Mouse (Mus musculus) ZHBTc4 (cell line): ENCODE results near the gene Mfap2.
A peak's percentile ranks its signal among the peaks of the same experiment; 100 is the strongest.

Source experiments
- DNase-seq: peaks from one replicate; pipeline ENCODE4 v3.0.0-alpha.2; 2011; ENCODE audit warnings: low read depth, low spot score

Mfap2 gene

DNA sequence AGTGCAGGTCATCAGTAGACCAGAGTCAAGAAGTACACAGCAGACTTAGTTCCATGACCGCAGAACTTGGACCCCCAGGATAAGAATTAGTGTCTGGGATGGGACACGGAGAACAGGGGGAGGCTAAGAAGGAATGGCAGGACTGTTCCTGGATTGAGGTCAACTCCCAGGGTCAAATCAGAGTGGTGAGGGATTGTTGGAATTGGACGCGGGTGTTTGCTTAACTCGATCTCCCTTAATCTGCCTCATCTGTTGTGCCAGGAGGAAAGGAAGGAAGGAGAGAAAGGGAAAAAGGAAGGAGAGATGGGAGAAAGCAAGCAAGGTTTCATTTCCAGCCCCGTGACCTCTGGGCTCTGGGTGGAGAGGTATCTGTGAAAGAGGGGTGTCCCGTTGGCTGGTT lies at the start of gene Mfap2:
Gene Mfap2 (plus strand): TSS at position 301 of the 400 bp plus-strand sequence.
- DNase-seq: no peak

DNA sequence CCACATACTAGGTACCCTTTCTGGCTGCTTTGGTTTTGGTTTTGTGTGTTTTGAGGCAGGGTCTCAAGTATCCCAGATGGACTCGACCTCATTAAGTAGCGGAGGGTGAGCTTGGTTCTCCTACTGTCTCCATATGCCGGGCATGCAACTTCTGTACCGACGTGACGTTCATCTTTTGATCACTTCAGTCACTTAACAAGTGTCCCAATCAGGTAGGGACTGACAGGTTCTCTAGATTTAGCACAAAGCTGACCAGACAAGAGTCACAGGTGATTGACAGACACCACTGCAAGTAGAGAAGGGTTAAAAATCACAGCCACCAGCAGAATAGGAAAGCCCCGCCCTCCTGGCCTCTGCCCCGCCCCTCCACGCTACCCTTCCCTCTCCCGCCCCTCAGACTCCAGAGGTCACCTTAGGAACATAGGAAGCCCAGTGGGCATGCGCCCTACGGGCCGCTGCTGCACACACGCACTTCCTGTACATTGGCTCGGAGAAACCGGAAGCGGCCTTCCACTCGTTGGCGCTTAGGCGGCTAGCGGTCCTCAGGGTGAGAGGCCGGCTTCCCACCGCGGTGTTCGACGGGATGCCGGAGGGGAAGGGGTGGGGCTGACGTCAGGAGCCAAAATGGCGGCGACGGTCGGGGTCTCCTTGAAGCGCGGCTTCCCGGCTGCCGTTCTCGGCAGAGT lies 49.3 kb upstream of the Mfap2 start, which contains the start of gene Sdhb:
Gene Sdhb (plus strand): TSS at position 423 of the 686 bp plus-strand sequence.
- DNase-seq: peak; percentile 100

DNA sequence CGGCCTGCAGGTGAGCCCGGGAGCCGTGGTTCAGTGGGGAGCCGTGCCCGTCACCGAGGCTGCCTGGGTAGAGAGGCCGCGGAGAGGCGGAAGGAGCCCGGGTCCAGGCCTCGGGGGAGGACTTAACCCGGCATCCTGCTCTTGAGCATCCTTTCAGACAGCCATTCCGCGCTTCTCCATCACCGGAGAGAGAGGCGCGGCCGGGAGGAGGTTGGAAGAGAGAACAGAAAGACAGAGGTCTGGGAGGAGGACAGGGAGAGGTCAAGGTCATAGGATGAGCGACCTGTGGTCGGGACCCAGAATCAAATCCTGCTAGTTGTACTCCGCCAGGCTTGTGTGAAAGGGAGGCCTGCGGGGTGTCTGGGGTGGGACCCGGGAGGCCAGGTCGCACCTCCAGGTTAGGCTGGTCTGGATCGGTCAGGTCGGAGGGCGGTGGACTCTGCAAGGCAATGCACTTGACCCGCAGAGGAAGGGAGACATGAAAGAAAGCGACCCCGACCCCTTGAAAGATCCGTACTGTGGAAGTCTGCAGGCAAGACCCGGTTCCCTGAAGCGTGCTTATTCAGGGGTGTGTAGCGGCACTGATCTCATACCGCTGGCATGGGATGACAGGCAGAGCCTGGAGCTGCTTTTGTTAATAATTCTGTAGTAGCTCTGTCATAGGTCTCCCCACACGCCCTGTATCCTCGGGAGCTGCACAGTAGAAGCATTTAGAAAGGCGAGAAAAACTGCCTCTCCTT lies 48.6 kb upstream of the Mfap2 start:
- no peak for DNase-seq

DNA sequence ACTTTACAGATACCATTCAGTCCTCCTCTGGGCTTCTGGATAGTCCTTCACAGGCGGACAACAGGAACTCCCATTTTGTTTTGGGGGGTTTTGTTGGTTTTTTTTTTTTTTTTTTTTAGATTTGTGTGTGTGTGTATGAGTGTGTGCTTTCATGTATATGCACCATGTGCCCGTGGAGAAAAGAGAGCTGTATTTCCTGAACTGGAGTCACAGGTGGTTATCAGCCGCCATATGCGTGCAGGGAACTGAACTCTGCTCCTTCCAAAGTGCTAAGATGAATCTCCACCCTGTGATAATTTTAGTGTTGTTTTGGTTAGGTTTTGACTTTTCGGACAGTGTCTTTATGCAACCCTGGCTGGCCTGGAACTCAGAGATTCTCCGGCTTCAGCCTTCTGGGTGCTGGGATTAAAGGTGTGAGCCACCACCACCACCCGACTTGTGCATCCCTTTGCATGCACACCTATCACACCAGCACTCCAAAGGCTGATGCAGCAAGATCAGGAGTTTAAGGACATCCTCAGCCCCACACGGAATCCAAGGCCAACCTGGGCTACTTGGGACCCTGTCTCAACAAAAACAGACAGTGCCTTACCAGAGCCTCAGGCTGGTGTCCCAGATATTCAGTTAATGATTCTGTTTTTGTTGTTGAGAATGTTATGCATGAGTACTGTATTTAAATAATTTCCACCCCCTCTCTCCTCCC lies 47.9 kb upstream of the Mfap2 start:
- DNase-seq: no peak

DNA sequence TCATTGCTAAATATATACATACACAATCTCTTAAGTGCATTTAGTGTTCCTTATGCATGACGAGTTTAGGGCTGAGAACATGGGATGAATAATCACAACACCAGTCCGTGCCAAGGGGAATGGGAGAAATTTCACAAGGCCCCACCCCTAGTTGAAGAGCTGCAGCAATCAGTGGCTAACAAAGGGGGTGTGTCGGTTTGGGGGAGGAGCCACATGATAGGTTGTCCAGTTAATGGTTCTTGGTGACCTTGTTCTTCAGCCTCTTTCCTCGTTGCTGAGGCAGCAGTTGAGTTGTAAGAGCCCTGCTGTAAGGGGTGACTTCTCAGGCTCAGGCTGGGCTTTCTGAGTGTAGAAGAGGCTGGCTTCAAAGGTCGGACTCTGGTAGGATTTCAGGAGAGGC lies 47.3 kb upstream of the Mfap2 start:
- DNase-seq: peak; percentile 81

DNA sequence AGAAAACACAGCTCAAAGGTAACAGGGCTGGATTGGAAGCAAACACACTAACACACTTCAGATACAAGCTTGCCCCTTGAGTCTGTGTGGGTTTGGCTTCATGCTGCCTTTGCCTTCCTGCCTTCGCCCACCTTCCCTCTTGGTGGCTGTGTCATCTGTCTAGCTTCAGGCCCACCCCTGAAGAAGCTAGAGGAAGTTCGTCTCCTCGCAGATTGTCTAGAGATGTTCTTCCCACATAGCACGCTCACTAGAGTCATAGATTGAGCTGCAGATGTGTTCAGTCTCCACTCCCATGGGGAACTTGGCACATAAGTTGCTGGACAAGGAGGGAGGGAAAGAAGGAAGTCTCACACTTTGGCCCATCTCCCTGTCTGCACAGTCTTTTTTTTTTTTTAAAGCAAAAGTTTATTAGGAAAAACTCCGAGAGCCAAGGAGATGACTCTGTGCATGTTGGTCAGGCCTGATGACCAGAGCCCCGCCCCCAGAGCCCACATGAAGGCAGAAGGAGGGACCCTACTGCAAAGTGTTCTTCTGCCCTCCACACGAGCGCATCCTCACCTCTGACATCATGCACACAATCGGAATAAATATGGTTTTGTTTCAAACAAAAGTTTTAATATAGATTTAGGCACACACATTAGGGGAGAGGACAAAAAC lies 46.1 kb upstream of the Mfap2 start:
- no peak for DNase-seq

DNA sequence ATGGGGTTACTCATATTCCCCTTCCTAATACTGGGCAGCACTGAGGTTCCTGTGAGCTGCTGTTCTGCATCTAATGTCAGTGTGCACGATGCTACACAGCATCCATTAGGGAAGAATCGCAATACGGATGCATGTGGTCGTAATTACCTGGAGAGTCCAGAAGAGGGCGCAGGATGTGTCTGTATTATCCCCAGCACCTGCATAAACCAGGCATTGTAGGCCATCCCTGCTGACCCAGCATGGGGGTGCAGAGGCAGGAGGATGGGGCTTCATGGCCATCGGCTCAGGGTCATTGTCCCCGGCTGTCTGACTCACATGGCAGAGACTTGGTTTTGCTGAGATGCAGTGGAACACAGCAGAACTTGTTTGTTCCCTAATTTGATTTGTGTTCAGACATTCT lies 45.6 kb upstream of the Mfap2 start:
- peak; percentile 87 for DNase-seq

DNA sequence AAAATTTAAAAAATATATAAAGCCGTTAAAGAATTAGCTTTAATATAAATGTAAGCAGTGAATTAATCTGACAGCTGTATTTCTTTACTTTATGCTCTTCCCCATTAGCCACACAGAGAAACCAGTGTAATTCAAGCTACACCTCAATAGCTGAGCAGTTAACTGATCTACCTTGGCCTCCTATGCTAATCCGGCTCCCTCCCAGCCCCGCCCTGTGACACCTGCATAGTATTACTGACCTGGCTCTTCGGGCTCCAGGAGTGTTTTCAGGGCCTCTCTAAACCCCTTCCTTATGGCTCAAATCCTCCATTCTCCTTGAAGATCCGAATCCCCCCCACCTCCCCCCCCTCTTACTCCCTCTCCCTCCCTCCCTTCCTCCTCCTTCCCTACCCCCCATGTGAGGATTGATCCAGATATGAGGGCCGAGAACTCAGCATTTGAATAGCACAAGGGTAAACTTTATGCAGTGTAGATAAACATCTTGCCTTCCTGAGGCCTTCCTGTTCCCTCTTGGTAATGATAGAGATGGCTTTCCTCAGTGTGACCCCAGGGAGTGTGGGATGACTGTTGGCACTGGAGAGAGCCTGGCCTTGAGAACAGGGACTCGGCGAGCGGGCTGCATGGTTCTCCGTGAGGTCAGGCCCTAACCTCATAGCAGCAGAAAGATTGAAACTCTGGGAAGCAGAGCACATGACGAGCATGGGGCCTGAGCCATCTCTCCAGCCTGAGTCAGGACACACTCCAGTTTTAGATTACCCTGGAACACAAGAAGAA lies 42.6 kb upstream of the Mfap2 start:
- DNase-seq: peak; percentile 51

DNA sequence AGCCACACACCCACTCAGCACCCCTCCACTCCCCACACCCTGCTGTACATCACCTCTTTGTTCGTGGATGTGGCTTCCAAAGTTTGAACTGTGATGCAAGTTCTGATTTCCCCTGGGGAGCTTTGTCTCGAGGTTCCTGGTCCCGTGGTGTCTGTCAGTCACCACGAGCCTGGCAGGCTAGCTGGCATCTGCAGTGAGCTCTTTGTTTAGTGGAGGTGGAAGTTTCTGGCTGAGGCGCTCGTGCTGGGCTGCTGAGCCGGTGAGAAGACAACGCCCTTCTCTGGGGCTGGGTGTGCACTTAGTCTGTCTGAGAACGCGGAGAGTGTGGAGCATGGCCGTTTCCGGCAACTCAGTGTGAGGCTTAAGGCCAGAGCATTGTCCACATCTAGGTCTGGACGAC lies 38.5 kb upstream of the Mfap2 start:
- no peak for DNase-seq

DNA sequence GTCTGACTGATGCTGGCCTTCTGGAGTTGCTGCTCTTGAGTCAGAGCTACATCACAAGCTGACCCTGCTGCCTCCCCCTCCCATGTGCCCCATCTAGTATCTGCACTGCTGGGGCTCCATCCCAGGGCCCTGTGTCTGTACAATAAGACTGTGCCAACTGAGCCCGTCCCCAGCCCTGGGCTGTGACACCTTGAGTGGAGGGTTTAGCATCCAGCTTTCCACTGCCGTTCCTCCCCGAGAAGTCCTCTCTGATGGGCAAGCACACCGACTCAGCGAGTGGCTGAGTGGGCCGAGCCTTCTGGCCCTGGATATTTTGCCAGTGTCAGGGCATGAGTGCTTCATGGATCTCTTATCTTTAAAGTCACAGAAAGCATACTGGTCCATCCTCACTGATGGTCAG lies 35.8 kb upstream of the Mfap2 start:
- no peak for DNase-seq

DNA sequence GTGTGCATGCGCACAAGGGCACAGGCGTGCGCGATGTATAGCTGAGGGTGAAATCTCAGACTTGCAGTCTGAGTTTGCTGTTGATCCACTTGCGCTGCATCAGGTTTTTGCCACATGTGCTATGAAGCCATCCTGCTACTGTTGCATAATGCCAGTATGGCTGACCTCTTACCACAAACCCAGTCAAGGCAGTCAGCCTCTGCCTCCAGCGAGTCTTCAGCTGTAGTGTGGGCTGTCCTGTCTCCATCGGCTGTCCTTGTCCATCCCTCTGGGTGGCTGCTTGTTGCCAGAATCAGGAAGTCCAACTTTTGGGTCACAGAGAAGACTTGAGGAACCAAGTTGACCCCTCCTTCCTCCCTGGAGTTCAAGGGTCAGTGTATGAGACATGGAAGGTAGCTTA lies 34.9 kb upstream of the Mfap2 start:
- no peak for DNase-seq

DNA sequence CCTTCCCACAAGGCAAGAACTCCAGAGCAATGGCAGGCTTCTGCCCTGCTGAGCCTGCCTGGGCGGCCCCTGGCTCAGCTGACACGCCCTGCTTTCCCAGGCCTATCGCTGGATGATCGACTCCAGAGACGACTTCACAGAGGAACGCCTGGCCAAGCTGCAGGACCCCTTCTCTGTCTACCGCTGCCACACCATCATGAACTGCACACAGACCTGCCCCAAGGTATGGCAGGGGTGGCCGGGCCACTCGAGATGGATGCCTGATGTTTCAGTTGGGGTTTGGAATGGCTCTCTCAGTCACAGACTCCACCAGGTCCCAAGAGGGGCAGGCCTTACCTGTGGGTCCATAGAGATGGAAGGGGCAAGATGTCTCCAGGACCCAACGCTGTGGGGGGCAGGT lies 32.9 kb upstream of the Mfap2 start:
- peak; percentile 47 for DNase-seq

DNA sequence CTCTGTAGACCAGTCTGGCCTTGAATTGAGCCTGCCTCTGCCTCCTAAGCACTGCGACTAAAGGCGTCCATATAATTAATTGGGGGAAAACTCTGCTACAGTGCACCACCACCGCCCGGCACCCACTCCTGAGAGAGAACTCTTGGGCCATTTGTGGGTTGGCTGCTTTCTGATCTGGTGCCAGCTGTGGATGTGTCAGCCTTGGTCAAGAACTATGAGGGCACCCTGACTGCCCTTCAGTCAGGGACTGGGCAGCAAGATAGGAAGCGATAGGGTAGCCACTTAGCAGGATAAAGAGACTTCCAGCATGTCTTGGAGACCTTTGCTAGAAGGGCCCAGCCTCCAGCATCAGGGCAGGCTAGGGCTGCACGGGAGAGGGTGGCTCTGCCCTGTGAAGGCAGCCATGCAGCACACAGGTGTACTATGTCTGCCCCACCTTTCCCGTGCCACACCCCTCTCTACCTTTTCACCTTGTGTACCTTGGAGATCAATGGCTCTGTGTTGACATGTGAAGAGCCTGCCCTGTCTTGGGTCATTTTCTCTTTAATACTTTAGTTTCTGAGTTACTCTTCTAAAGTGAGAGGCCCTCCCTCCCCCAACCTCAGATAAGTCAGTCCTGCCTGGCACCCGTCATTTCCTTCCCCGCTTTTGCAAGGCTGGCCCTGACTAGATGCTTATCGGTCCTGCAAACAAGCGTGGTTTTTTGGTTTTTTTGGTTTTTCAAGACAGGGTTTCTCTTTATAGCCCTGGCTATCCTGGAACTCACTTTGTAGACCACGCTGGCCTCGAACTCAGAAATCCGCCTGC lies 32.1 kb upstream of the Mfap2 start:
- DNase-seq: no peak

DNA sequence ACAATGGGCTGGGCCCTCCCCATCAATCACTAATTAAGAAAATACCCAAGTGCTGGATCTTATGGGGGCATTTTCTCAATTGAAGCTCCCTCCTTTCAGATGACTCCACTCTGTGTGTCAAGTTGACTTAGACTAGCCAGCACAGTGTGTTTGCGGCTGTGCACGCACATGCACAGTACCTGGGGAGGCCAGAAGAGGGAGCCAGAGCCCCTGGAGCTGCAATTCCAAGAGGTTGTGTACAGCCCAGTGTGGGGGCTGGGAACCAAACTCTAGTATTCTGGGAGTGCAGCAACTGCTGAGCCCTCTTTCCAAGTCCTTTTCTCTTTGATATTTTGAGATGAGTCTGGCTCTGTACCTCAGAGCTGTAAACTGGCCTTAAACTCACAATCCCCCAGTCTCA lies 28.6 kb upstream of the Mfap2 start:
- peak; percentile 80 for DNase-seq

DNA sequence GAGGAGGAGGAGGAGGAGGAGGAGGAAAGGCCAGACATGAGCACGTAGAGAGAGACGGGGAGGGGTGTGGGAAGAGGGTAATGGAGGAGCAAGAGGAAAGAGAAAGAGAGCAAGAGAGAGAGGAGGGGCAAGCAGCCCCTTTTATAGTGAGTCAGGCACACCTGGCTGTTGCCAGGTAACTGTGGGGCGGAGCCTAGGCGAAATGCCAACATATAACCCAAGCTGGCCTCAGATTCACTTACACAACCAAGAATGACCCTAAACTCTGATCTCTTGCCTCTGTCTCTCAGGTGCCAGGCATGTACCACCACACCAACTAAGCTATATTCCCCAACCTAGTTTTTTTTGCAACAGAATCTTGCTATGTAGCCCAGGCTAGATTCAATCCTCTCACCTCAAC lies 27.4 kb upstream of the Mfap2 start:
- no peak for DNase-seq

DNA sequence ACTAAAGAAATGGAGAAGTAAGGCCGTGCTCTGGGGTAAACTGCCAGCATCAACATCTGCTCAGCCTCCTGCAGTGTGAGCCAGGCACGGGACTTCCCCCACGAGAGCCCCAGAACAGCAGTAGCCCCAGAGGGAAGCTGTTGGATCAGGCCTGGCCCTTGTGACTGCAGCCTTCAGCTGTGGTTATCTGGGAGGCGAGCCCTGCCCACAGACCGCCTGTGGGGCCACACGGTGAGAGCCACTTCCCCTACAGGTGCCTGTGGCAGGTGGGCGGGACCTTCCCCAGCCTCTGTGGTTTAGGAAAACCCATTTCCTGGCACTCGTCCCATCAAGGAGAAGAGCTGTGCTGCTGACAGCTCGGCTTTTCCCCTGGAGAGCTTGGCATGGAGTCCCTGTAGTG lies 26.8 kb upstream of the Mfap2 start:
- DNase-seq: peak; percentile 76

DNA sequence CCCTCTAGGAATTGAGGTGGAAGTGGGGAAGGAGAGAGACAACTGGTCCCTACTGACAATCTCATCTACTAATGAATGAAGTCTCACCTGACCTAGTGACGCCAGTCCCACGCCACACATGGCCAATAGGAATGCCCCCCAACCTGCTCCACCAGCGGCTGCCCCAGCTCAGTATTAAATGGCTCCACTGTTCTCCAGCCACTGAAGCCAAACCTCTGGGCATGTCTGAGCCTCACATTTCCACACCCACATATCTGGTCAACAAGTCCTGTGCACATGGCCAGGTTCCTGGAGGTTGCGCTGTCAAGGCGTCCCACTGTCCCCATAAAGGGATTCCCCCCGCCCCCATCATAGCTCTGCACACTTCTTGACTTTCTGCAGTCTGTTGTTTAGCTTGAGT lies 25.7 kb upstream of the Mfap2 start:
- no peak for DNase-seq

DNA sequence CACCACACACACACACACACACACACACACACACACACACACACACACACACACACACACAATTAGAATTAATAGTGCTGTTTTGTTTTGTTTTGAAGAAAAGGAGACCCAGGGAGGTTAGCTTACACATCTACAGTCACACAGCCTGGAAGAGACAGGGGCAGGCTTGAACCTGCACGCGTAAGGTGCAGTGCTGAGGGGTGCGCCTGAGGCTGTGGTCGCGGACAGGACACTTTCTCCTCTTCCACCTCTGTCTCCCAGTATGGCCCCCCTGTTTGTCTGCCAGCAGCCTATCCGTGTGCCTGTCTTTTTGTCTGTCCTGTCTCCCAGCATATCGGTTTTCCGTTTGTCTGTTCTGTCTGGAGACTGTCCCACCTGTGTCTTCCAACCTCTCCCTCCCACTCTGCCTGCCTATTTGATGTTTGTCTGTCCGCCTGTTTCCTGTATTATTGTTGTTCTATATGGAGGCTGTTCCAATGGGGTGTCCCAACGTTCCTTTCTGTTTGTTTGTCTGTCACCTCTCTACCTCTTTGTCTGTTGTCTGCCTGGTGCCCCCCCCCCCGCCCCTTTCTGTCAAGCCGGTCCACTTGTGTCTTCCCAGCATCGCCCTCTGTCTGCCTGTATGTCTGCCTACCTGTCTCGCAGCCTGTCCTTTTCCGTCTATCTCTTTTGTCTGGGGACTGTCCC lies 24.1 kb upstream of the Mfap2 start:
- DNase-seq: no peak

DNA sequence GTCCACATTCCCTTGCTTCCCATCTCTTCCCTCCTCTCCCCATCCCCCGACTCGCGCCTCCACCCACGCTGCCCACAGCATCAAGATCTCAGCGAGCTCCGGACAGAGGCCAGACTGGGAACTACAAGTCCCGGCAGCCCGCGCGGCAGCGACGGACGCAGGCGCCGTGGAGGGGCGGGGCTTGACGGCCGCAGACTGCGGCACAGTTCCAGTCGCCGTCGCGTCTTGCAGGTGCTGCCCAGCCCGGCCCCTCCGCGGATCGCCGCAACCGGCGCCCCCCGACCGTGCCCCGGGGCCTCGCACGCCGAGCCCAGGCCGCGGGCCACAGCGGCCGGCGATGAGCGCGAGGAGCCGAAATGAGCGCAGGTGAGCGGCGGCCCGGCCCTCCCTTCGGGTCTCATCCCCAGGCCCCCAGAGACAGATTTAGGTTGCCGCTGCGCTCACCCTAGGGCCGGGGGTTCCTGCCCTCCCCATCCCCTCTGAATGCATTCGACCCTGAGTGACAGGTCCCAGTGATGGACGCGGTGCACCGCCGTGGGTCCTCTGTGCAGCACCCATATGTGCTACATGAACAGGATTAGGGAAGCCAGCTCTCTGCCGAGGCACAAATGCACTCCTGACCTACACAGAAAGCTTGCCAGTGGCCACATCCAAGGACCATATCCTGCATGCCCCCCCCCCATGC lies 23.4 kb upstream of the Mfap2 start, which contains the start of gene Atp13a2:
Gene Atp13a2 (plus strand): TSS at position 163 of the 685 bp plus-strand sequence.
- peak; percentile 92 for DNase-seq
